Mouse (Mus musculus): Measurements from ENCODE around the gene Traf3ip1. TPM values are rescaled to one million over a fixed set of nuclear protein-coding genes. Genes with fewer than 3 reads are reported as not detected.

The Traf3ip1 gene
- polyA plus RNA-seq, 1 experiment: 2.0 TPM

GRCm38 (mm10) chr1:91564598-91564997 is 70.2 kb downstream of the Traf3ip1 start:
- TF ChIP-seq GATA1 (IDR thresholded peaks at IDR 0.05; ENCODE audit: borderline replicate concordance, low read length): no peak
- TF ChIP-seq FLI1 (IDR thresholded peaks at IDR 0.05; ENCODE audit: low read length): no peak
- Histone ChIP-seq H3K4me3 (replicated peaks) (no peak overlapping the region), H3K27me3 (replicated peaks) (peaks cover 2% of the 10 kb centered on the region), H3K4me1 (peaks cover 49% of the 10 kb centered on the region), H3K9me3 (peaks cover 13% of the 10 kb centered on the region), H3K36me3 (replicated peaks; ENCODE audit: low read length) (peaks cover 9% of the 10 kb centered on the region)

GRCm38 (mm10) chr1:91567269-91567668 is 72.8 kb downstream of the Traf3ip1 start:
- Histone ChIP-seq H3K4me1 (peaks cover 57% of the 10 kb centered on the region), H3K36me3 (replicated peaks; ENCODE audit: low read length) (no peaks in the 10 kb centered on the region), H3K9me3 (peaks cover 13% of the 10 kb centered on the region), H3K27me3 (replicated peaks) (peaks cover 18% of the 10 kb centered on the region), H3K4me3 (replicated peaks) (peak overlapping the region; percentile 17)
- TF ChIP-seq FLI1 (IDR thresholded peaks at IDR 0.05; ENCODE audit: low read length) (no peak), GATA1 (IDR thresholded peaks at IDR 0.05; ENCODE audit: borderline replicate concordance, low read length) (no peak)

- Histone ChIP-seq H3K4me1 (peaks cover 36% of the 10 kb centered on the region), H3K36me3 (replicated peaks; ENCODE audit: low read length) (no peaks in the 10 kb centered on the region), H3K4me3 (replicated peaks) (peak overlapping the region; percentile 44), H3K9me3 (peaks cover 7% of the 10 kb centered on the region), H3K27me3 (replicated peaks) (peaks cover 44% of the 10 kb centered on the region)
- TF ChIP-seq FLI1 (IDR thresholded peaks at IDR 0.05; ENCODE audit: low read length) (no peak), GATA1 (IDR thresholded peaks at IDR 0.05; ENCODE audit: borderline replicate concordance, low read length) (no peak)
Measured at GRCm38 (mm10) chr1:91572458-91572857, 78.0 kb downstream of the Traf3ip1 start.

- no peak overlapping the region for H3K4me3 ChIP-seq (replicated peaks)
- H3K9me3 ChIP-seq: no peaks in the 10 kb centered on the region
- TF ChIP-seq GATA1 (IDR thresholded peaks at IDR 0.05; ENCODE audit: borderline replicate concordance, low read length) (no peak), FLI1 (IDR thresholded peaks at IDR 0.05; ENCODE audit: low read length) (no peak)
- H3K27me3 ChIP-seq (replicated peaks): peaks cover 47% of the 10 kb centered on the region
- H3K36me3 ChIP-seq (replicated peaks; ENCODE audit: low read length): no peaks in the 10 kb centered on the region
- peaks cover 24% of the 10 kb centered on the region for H3K4me1 ChIP-seq
Measured at GRCm38 (mm10) chr1:91574208-91574607, 79.8 kb downstream of the Traf3ip1 start.

- H3K4me3 ChIP-seq (replicated peaks): no peak overlapping the region
- H3K4me1 ChIP-seq: peaks cover 28% of the 10 kb centered on the region
- TF ChIP-seq GATA1 (IDR thresholded peaks at IDR 0.05; ENCODE audit: borderline replicate concordance, low read length): no peak
- no peak for TF ChIP-seq FLI1 (IDR thresholded peaks at IDR 0.05; ENCODE audit: low read length)
- no peaks in the 10 kb centered on the region for H3K9me3 ChIP-seq
- peaks cover 50% of the 10 kb centered on the region for H3K27me3 ChIP-seq (replicated peaks)
- no peaks in the 10 kb centered on the region for H3K36me3 ChIP-seq (replicated peaks; ENCODE audit: low read length)
Measured at GRCm38 (mm10) chr1:91577883-91578517, 83.6 kb downstream of the Traf3ip1 start.

Other genes with a start within 250 kb of the Traf3ip1 start
- gene Ube2f, start 244.3 kb upstream of the Traf3ip1 start, polyA plus RNA-seq (2012; ENCODE audit: insufficient read depth, low replicate concordance): 4.9 and 13.4 TPM in 2 replicates
- 13.6 and 18.3 TPM in 2 replicates for gene Scly, start 196.3 kb upstream of the Traf3ip1 start, polyA plus RNA-seq (2012; ENCODE audit: insufficient read depth, low replicate concordance)
- 0.23 and 0.50 TPM in 2 replicates for gene Espnl, start 172.6 kb upstream of the Traf3ip1 start, polyA plus RNA-seq (2012; ENCODE audit: insufficient read depth, low replicate concordance)
- gene Klhl30, start 143.6 kb upstream of the Traf3ip1 start, polyA plus RNA-seq (2012; ENCODE audit: insufficient read depth, low replicate concordance): not detected in 2 replicates
- gene Erfe, start 128.2 kb upstream of the Traf3ip1 start, polyA plus RNA-seq (2012; ENCODE audit: insufficient read depth, low replicate concordance): 0.04 TPM in 1 of 2 replicates, not detected in the other
- 13.9 and 52.5 TPM in 2 replicates for gene Ilkap, start 95.8 kb upstream of the Traf3ip1 start, polyA plus RNA-seq (2012; ENCODE audit: insufficient read depth, low replicate concordance)
- 41.6 and 60.4 TPM in 2 replicates for gene Hes6, start 80.6 kb upstream of the Traf3ip1 start, polyA plus RNA-seq (2012; ENCODE audit: insufficient read depth, low replicate concordance)
- gene Per2, start 35.3 kb upstream of the Traf3ip1 start, polyA plus RNA-seq (2012; ENCODE audit: insufficient read depth, low replicate concordance): 0.73 and 1.0 TPM in 2 replicates
- 3.0 and 8.1 TPM in 2 replicates for gene Asb1, start 45.9 kb downstream of the Traf3ip1 start, polyA plus RNA-seq (2012; ENCODE audit: insufficient read depth, low replicate concordance)